14 mouse cellular contexts compared by ENCODE assay signal in genomic region chr1:189497031-189497430, GRCm38 (mm10).
"Had no signal": no experiment of that assay in that cellular context is flagged by ENCODE, and none has a peak within 500 bp of the region (broad histone marks: within the 10 kb centered on the region; RNA-seq: fewer than 3 reads in every experiment).

No protein-coding gene starts in this region.

- H3K4me1 ChIP-seq: liver, embryonic 12.5 days; midbrain, embryonic 15.5 days had no signal

- H3K9ac ChIP-seq: limb, embryonic 15.5 days; liver, embryonic 12.5 days; lung, embryonic 14.5 days; midbrain, embryonic 15.5 days had no signal

- ATAC-seq: liver, embryonic 12.5 days; midbrain, embryonic 15.5 days had no signal

- H3K27me3 ChIP-seq: limb, embryonic 15.5 days; liver, embryonic 12.5 days; midbrain, embryonic 15.5 days had no signal

- H3K9me3 ChIP-seq: limb, embryonic 15.5 days; liver, embryonic 12.5 days; midbrain, embryonic 10.5 days; midbrain, embryonic 15.5 days had no signal

- H3K27ac ChIP-seq: limb, embryonic 15.5 days; liver, embryonic 12.5 days; midbrain, embryonic 10.5 days; midbrain, embryonic 15.5 days had no signal

- H3K4me3 ChIP-seq: limb, embryonic 15.5 days; liver, embryonic 12.5 days; midbrain, embryonic 10.5 days; midbrain, embryonic 15.5 days had no signal

- H3K36me3 ChIP-seq: limb, embryonic 15.5 days; liver, embryonic 12.5 days; midbrain, embryonic 10.5 days; midbrain, embryonic 15.5 days had no signal

- H3K4me2 ChIP-seq: limb, embryonic 15.5 days; liver, embryonic 12.5 days; lung, embryonic 14.5 days; midbrain, embryonic 15.5 days had no signal

- DNase-seq: kidney, adult 8-10 months; kidney, postnatal 36 days; layer of hippocampus, adult 9-11 months; layer of hippocampus, postnatal 36 days; lung, embryonic 14.5 days; lung, postnatal 10 days; lung, postnatal 4 days; right cerebral cortex, adult 18-20 months; thymus, adult 18-20 months; thymus, postnatal 14 days had no signal
